ENCODE assay signal across 16 mouse cellular contexts in genomic region chr11:9570319-9570718, GRCm38 (mm10).
DNase-seq lines count a peak whose midpoint lies in the region; ATAC-seq and TF ChIP-seq lines count a peak whose summit lies in the region.
"Had no signal": no experiment of that assay in that cellular context is flagged by ENCODE, and none has a peak within 500 bp of the region (broad histone marks: within the 10 kb centered on the region; RNA-seq: fewer than 3 reads in every experiment).

No protein-coding gene starts in this region.

- no peak overlapping the region for H3K27ac ChIP-seq in kidney, postnatal 0 days
- H3K27ac ChIP-seq in forebrain, embryonic 12.5 days: no peak overlapping the region
- H3K27ac ChIP-seq: heart, embryonic 13.5 days; hindbrain, embryonic 15.5 days; kidney, embryonic 15.5 days; midbrain, embryonic 12.5 days; neural tube, embryonic 12.5 days had no signal

- WGBS in kidney, postnatal 0 days: 47% methylated on average over 6 of the region's 6 CpGs
- WGBS in forebrain, embryonic 12.5 days: 51% methylated on average over 6 of the region's 6 CpGs

- peak; percentile 28 for DNase-seq in kidney, postnatal 0 days (ENCODE audit: low spot score)
- no peak for DNase-seq in kidney, postnatal 36 days
- DNase-seq in R1 (ENCODE audit: low read depth, low spot score) (peak; percentile 70), adipocyte (ENCODE audit: low spot score) (no peak)
- peak; percentile 90 for DNase-seq in retina, postnatal 1 day
- no peak for DNase-seq in T-cell, adult 2 months (ENCODE audit: low spot score)
- DNase-seq: cerebellum, adult 9-10 months; layer of hippocampus, postnatal 36 days had no signal

- H3K27me3 ChIP-seq in kidney, postnatal 0 days (ENCODE audit: insufficient read depth, low read length): no peaks in the 10 kb centered on the region
- no peaks in the 10 kb centered on the region for H3K27me3 ChIP-seq in forebrain, embryonic 12.5 days
- H3K27me3 ChIP-seq: heart, embryonic 13.5 days; hindbrain, embryonic 15.5 days; kidney, embryonic 15.5 days; midbrain, embryonic 12.5 days; neural tube, embryonic 12.5 days had no signal

- no peak overlapping the region for H3K4me2 ChIP-seq in kidney, postnatal 0 days (ENCODE audit: low read length)
- H3K4me2 ChIP-seq in forebrain, embryonic 12.5 days: no peak overlapping the region
- H3K4me2 ChIP-seq: heart, embryonic 13.5 days; hindbrain, embryonic 15.5 days; kidney, embryonic 15.5 days; midbrain, embryonic 12.5 days; neural tube, embryonic 12.5 days had no signal

- no peak for TF ChIP-seq CTCF in kidney, postnatal 0 days (IDR thresholded peaks at IDR 0.05; ENCODE audit: low read depth)

- H3K4me3 ChIP-seq in kidney, postnatal 0 days (replicated peaks; ENCODE audit: low read depth, low read length): no peak overlapping the region
- H3K4me3 ChIP-seq in forebrain, embryonic 12.5 days (replicated peaks): no peak overlapping the region
- H3K4me3 ChIP-seq: heart, embryonic 13.5 days; hindbrain, embryonic 15.5 days; kidney, embryonic 15.5 days; midbrain, embryonic 12.5 days; neural tube, embryonic 12.5 days had no signal

- H3K36me3 ChIP-seq in kidney, postnatal 0 days (ENCODE audit: insufficient read depth, low read length): no peaks in the 10 kb centered on the region
- no peaks in the 10 kb centered on the region for H3K36me3 ChIP-seq in forebrain, embryonic 12.5 days (replicated peaks)
- H3K36me3 ChIP-seq: heart, embryonic 13.5 days; hindbrain, embryonic 15.5 days; kidney, embryonic 15.5 days; midbrain, embryonic 12.5 days; neural tube, embryonic 12.5 days had no signal

- no peaks in the 10 kb centered on the region for H3K4me1 ChIP-seq in kidney, postnatal 0 days (replicated peaks; ENCODE audit: insufficient read depth, low read length)
- H3K4me1 ChIP-seq in forebrain, embryonic 12.5 days: no peaks in the 10 kb centered on the region
- H3K4me1 ChIP-seq: heart, embryonic 13.5 days; hindbrain, embryonic 15.5 days; kidney, embryonic 15.5 days; midbrain, embryonic 12.5 days; neural tube, embryonic 12.5 days had no signal

- no peak overlapping the region for H3K9ac ChIP-seq in kidney, postnatal 0 days (ENCODE audit: low read depth, low read length)
- no peak overlapping the region for H3K9ac ChIP-seq in forebrain, embryonic 12.5 days
- H3K9ac ChIP-seq: heart, embryonic 13.5 days; hindbrain, embryonic 15.5 days; kidney, embryonic 15.5 days; midbrain, embryonic 12.5 days; neural tube, embryonic 12.5 days had no signal

- ATAC-seq in kidney, postnatal 0 days (replicated peaks; ENCODE audit: low FRiP score, low read depth): no peak
- peak; percentile 52; the same call in 1 of the 2 replicates for ATAC-seq in forebrain, embryonic 12.5 days (ENCODE audit: low FRiP score)
- ATAC-seq: intestine, embryonic 16.5 days; lung, postnatal 0 days had no signal

- H3K9me3 ChIP-seq in kidney, postnatal 0 days (replicated peaks; ENCODE audit: low read length): no peaks in the 10 kb centered on the region
- H3K9me3 ChIP-seq in forebrain, embryonic 12.5 days: no peaks in the 10 kb centered on the region
- H3K9me3 ChIP-seq: heart, embryonic 13.5 days; hindbrain, embryonic 15.5 days; kidney, embryonic 15.5 days; midbrain, embryonic 12.5 days; neural tube, embryonic 12.5 days had no signal

Comparison
In these comparisons a context has a peak if more than half of its experiments do, and no peak if none do; other contexts are left out.
1. DNase-seq: peak in kidney, postnatal 0 days (single experiment), R1 (single experiment) and retina, postnatal 1 day (single experiment); none in kidney, postnatal 36 days (0 of 2), adipocyte (single experiment) and T-cell, adult 2 months (single experiment).